Mouse (Mus musculus) left cerebral cortex, adult 2 months (tissue): ENCODE results near the gene Pck1. TPM values are rescaled to one million over a fixed set of nuclear protein-coding genes. Genes with fewer than 3 reads are reported as not detected.

Experiments used
- DNase-seq, 2 experiments: peaks; one replicate each; pipeline ENCODE4 v3.0.0; 2021 to 2022; ENCODE audit warnings: low spot score in 2 of 2, mixed read lengths in 1 of 2; ENCODE audit errors: extremely low spot score in 1 of 2
- H3K27ac ChIP-seq: fragments of 200-600 bp; 2 replicates; pipeline ENCODE4 v1.8.1; 2022
- H3K4me3 ChIP-seq: fragments of 200-600 bp; 2 replicates; pipeline ENCODE4 v1.8.1; 2022
- CTCF ChIP-seq: fragments of 200-600 bp; IDR thresholded peaks from 2 replicates; pipeline ENCODE4 v1.8.1; 2022; ENCODE audit warnings: antibody characterized with exemption, mild to moderate bottlenecking, moderate library complexity
- intact Hi-C: fragments of 180-260 bp; cut with DNase I; formaldehyde crosslinking; loops from one replicate; pipeline ENCODE4 v1.15.1; 2025
- total RNA-seq, 2 experiments: library from RNA; stranded (reverse); gene quantifications; 2 replicates each; pipeline ENCODE4 v1.2.3; 2021

Gene Pck1
- total RNA-seq, 2 experiments from 2014 or later = 0.11 TPM; not detected in 1

GRCm38 (mm10) chr2:173129111-173129510 lies 23.7 kb upstream of the Pck1 start:
- TF ChIP-seq CTCF = no peak
- DNase-seq = no peak
- Histone ChIP-seq H3K4me3 (no peak overlapping the region), H3K27ac (no peak overlapping the region)
- intact Hi-C loops = no loop called here

- intact Hi-C loops = no loop called here
- TF ChIP-seq CTCF = no peak
- DNase-seq = no peak
- Histone ChIP-seq H3K27ac (no peak overlapping the region), H3K4me3 (no peak overlapping the region)
Observed at GRCm38 (mm10) chr2:173132262-173132661, 20.6 kb upstream of the Pck1 start.

GRCm38 (mm10) chr2:173132794-173133300 lies 20.0 kb upstream of the Pck1 start:
- TF ChIP-seq CTCF = no peak
- DNase-seq = no peak
- no peak overlapping the region for H3K27ac ChIP-seq
- intact Hi-C loops = no loop called here
- no peak overlapping the region for H3K4me3 ChIP-seq

GRCm38 (mm10) chr2:173134695-173135094 lies 18.2 kb upstream of the Pck1 start:
- Histone ChIP-seq H3K27ac (no peak overlapping the region), H3K4me3 (no peak overlapping the region)
- intact Hi-C loops = no loop called here
- no peak for DNase-seq
- no peak for TF ChIP-seq CTCF

GRCm38 (mm10) chr2:173138323-173139239 lies 14.3 kb upstream of the Pck1 start:
- intact Hi-C loops = no loop called here
- Histone ChIP-seq H3K27ac (no peak overlapping the region), H3K4me3 (no peak overlapping the region)
- no peak for TF ChIP-seq CTCF
- peak in 1 of 2 experiments; percentile 48 for DNase-seq

- intact Hi-C loops = no loop called here
- no peak for TF ChIP-seq CTCF
- no peak for DNase-seq
- H3K4me3 ChIP-seq = no peak overlapping the region
- no peak overlapping the region for H3K27ac ChIP-seq
Observed at GRCm38 (mm10) chr2:173143611-173144010, 9.2 kb upstream of the Pck1 start.

- intact Hi-C loops = no loop called here
- Histone ChIP-seq H3K4me3 (no peak overlapping the region), H3K27ac (no peak overlapping the region)
- no peak for DNase-seq
- TF ChIP-seq CTCF = no peak
Observed at GRCm38 (mm10) chr2:173145808-173146207, 7.0 kb upstream of the Pck1 start.

- intact Hi-C loops = no loop called here
- TF ChIP-seq CTCF = no peak
- Histone ChIP-seq H3K4me3 (no peak overlapping the region), H3K27ac (no peak overlapping the region)
- DNase-seq = no peak
Observed at GRCm38 (mm10) chr2:173146728-173147127, 6.1 kb upstream of the Pck1 start.

- TF ChIP-seq CTCF = no peak
- no peak overlapping the region for H3K27ac ChIP-seq
- DNase-seq = no peak
- H3K4me3 ChIP-seq = no peak overlapping the region
- intact Hi-C loops = no loop called here
Observed at GRCm38 (mm10) chr2:173148001-173148400, 4.8 kb upstream of the Pck1 start.

GRCm38 (mm10) chr2:173151352-173151751 lies 1.5 kb upstream of the Pck1 start:
- no peak for DNase-seq
- intact Hi-C loops = no loop called here
- TF ChIP-seq CTCF = no peak
- no peak overlapping the region for H3K27ac ChIP-seq
- no peak overlapping the region for H3K4me3 ChIP-seq

GRCm38 (mm10) chr2:173151784-173152284 lies 1.0 kb upstream of the Pck1 start:
- TF ChIP-seq CTCF = no peak
- intact Hi-C loops = no loop called here
- DNase-seq = no peak
- no peak overlapping the region for H3K4me3 ChIP-seq
- H3K27ac ChIP-seq = no peak overlapping the region

GRCm38 (mm10) chr2:173153266-173153665 lies 418 bp downstream of the Pck1 start:
- intact Hi-C loops = no loop called here
- DNase-seq = no peak
- TF ChIP-seq CTCF = no peak
- Histone ChIP-seq H3K4me3 (no peak overlapping the region), H3K27ac (no peak overlapping the region)
